Mouse (Mus musculus) right cerebral cortex, adult 2 months (tissue): Measurements from ENCODE around the gene Ift122.
"Not testable (repeated sequence)": the region's sequence is repeated elsewhere in the genome, so short reads cannot be mapped to it uniquely, and the experiment has no call there.

Experiments used
- DNase-seq, 2 experiments: peaks; one replicate each; pipeline ENCODE4 v3.0.0; 2021 to 2022; ENCODE audit warnings: low spot score in 2 of 2

Ift122 gene

GRCm38 (mm10) chr6:115846640-115847411 lies 6.4 kb upstream of the Ift122 start:
- peak; percentile 68 to 73 for DNase-seq

- no peak for DNase-seq
These were observed 4.5 kb upstream of the Ift122 start for GRCm38 (mm10) chr6:115848598-115849304.

GRCm38 (mm10) chr6:115852446-115853090 lies 702 bp upstream of the Ift122 start:
- DNase-seq: no peak

- DNase-seq: no peak
These were observed 715 bp downstream of the Ift122 start for GRCm38 (mm10) chr6:115853985-115854384.

GRCm38 (mm10) chr6:115854432-115854831 lies 1.2 kb downstream of the Ift122 start:
- no peak for DNase-seq

GRCm38 (mm10) chr6:115855733-115856360 lies 2.6 kb downstream of the Ift122 start:
- DNase-seq: peak in 1 of 2 experiments; percentile 23

- DNase-seq: peak in 1 of 2 experiments; percentile 32
These were observed 3.1 kb downstream of the Ift122 start for GRCm38 (mm10) chr6:115856361-115856745.

- no peak for DNase-seq
These were observed 6.0 kb downstream of the Ift122 start for GRCm38 (mm10) chr6:115859258-115859657.

- no peak for DNase-seq
These were observed 6.8 kb downstream of the Ift122 start for GRCm38 (mm10) chr6:115860027-115860556.

- peak; percentile 70 to 77 for DNase-seq
These were observed 10.1 kb downstream of the Ift122 start for GRCm38 (mm10) chr6:115863340-115863841.

GRCm38 (mm10) chr6:115865246-115865645 lies 12.0 kb downstream of the Ift122 start:
- DNase-seq: no peak

- not testable (repeated sequence) for DNase-seq
These were observed 13.9 kb downstream of the Ift122 start for GRCm38 (mm10) chr6:115867157-115867556.

GRCm38 (mm10) chr6:115871318-115871717 lies 18.0 kb downstream of the Ift122 start:
- DNase-seq: not testable (repeated sequence)

- DNase-seq: no peak
These were observed 24.0 kb downstream of the Ift122 start for GRCm38 (mm10) chr6:115877239-115877638.

- DNase-seq: no peak
These were observed 25.4 kb downstream of the Ift122 start for GRCm38 (mm10) chr6:115878694-115879093.

GRCm38 (mm10) chr6:115879736-115880135 lies 26.5 kb downstream of the Ift122 start:
- no peak for DNase-seq

GRCm38 (mm10) chr6:115880751-115881150 lies 27.5 kb downstream of the Ift122 start:
- DNase-seq: no peak

- no peak for DNase-seq
These were observed 30.7 kb downstream of the Ift122 start for GRCm38 (mm10) chr6:115884018-115884417.

- no peak for DNase-seq
These were observed 33.6 kb downstream of the Ift122 start for GRCm38 (mm10) chr6:115886894-115887293.

GRCm38 (mm10) chr6:115888296-115888695 lies 35.0 kb downstream of the Ift122 start:
- no peak for DNase-seq

GRCm38 (mm10) chr6:115890601-115891000 lies 37.3 kb downstream of the Ift122 start:
- no peak for DNase-seq

GRCm38 (mm10) chr6:115891061-115891460 lies 37.8 kb downstream of the Ift122 start:
- peak; percentile 68 for DNase-seq
